Mouse (Mus musculus): ENCODE data around the gene Stx2.

DNA sequence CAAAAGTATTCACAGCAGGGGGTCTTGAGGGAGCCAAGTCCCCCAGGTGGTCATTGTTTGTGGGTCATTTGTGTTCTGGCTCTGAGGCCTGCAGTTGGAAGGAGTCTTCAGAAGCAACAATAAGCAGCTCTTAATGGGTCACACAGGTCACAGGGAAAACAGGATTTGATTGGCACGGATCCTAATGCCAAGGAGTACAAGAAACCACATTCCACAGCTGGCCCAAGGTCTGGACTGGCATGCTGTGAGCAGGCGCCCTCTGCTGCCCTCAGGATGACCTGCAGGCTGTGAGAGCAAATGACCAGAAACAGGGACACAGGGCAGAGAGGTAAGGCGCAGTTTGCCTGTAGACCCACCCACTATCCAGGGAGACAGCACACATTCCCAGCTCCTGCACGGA lies 32.1 kb downstream of the Stx2 start:
- TF ChIP-seq E2F4 (IDR thresholded peaks at IDR 0.05; ENCODE audit: insufficient read depth): no peak
- no peak for TF ChIP-seq POLR2A (IDR thresholded peaks at IDR 0.05; ENCODE audit: insufficient read length, low read depth)
- no peak for TF ChIP-seq USF1 (IDR thresholded peaks at IDR 0.05; ENCODE audit: low read depth)
- no peak for TF ChIP-seq REST (IDR thresholded peaks at IDR 0.05; ENCODE audit: insufficient read depth, insufficient read length)
- TF ChIP-seq MAX (IDR thresholded peaks at IDR 0.05; ENCODE audit: low read depth): no peak
- no peak for TF ChIP-seq TCF12 (IDR thresholded peaks at IDR 0.05; ENCODE audit: insufficient read depth, poor library complexity, severe bottlenecking)
- no peak for TF ChIP-seq CEBPB (IDR thresholded peaks at IDR 0.05; ENCODE audit: insufficient read depth, poor library complexity, severe bottlenecking)

All from myocyte (in vitro differentiated cells).